Mouse (Mus musculus) gastrocnemius, adult 2 months (tissue): ENCODE measurements around the gene Zcchc24. TPM values are rescaled to one million over a fixed set of nuclear protein-coding genes. Genes with fewer than 3 reads are reported as not detected.
"Not testable (repeated sequence)": the region's sequence is repeated elsewhere in the genome, so short reads cannot be mapped to it uniquely, and the experiment has no call there.

Experiments used
- DNase-seq: peaks from one replicate; pipeline ENCODE4 v3.0.0; 2022
- H3K27ac ChIP-seq: fragments of 200-600 bp; 2 replicates; pipeline ENCODE4 v1.8.1; 2022; ENCODE audit warnings: mild to moderate bottlenecking
- H3K4me3 ChIP-seq: fragments of 200-600 bp; 2 replicates; pipeline ENCODE4 v1.8.1; 2022; ENCODE audit warnings: mild to moderate bottlenecking, moderate library complexity
- CTCF ChIP-seq: fragments of 200-600 bp; IDR thresholded peaks from 2 replicates; pipeline ENCODE4 v1.8.1; 2022; ENCODE audit warnings: antibody characterized with exemption, mild to moderate bottlenecking, moderate library complexity
- intact Hi-C: fragments of 180-260 bp; cut with DNase I; formaldehyde crosslinking; loops from one replicate; pipeline ENCODE4 v1.15.1; 2025
- long read RNA-seq, 2 experiments: library from polyadenylated mRNA; stranded (forward); transcript quantifications; one replicate each; pipeline ENCODE4 v2.0.0; 2021
- total RNA-seq, 2 experiments: library from RNA; stranded (reverse); gene quantifications; 2 replicates each; pipeline ENCODE4 v1.2.3; 2021

The Zcchc24 gene
- 10 to 100 TPM; 40.6 to 59.3 TPM for total RNA-seq
- long read RNA-seq, experiment 1, full-length matches to known transcripts = 77 of 102 reads
- long read RNA-seq, experiment 1, partial matches to known transcripts = 0 of 102 reads
- long read RNA-seq, experiment 1, other reads (novel, unspliced or antisense) = 25 of 102 reads
- long read RNA-seq, experiment 2, full-length matches to known transcripts = 69 of 105 reads
- long read RNA-seq, experiment 2, partial matches to known transcripts = 0 of 105 reads
- long read RNA-seq, experiment 2, other reads (novel, unspliced or antisense) = 36 of 105 reads

GRCm38 (mm10) chr14:25768915-25769625, at the start of gene Zcchc24:
Gene Zcchc24, minus strand, starts transcription at chr14:25769039.
- peak within 1 kb of the TSS; percentile 98 for H3K27ac ChIP-seq
- TF ChIP-seq CTCF = no peak
- intact Hi-C loops = loop anchor here (5.0 kb wide), 1 partner anchor 42 kb away; no protein-coding TSS in a partner anchor
- DNase-seq = peak; percentile 98
- peak within 1 kb of the TSS; percentile 77 for H3K4me3 ChIP-seq

DNA sequence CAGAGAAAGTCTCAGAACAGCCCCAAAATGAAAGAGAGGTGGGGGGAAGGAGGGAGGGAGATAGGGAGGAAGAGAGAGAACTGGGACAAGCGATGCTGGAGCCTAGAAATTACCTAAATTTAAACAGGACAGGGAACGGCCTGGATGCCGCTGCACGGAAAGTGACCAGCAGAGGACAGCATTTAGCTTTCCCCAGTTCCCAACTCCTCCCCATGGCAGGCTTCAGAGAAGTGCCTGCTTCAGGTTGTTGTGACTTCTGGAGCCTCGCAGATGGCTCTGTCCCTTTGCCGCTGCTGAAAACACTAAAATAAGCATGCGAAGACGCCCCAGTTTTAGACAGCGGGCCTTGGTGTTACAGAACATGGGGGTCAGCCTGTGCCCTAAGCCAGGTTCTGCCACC, 47.6 kb upstream of the Zcchc24 start:
- no peak overlapping the region for H3K27ac ChIP-seq
- intact Hi-C loops = loop anchor here (2.0 kb wide), 1 partner anchor 16 kb away; no protein-coding TSS in a partner anchor
- peak; percentile 77 for DNase-seq
- H3K4me3 ChIP-seq = no peak overlapping the region; the same call in 1 of the 2 replicates
- TF ChIP-seq CTCF = peak; percentile 94

DNA sequence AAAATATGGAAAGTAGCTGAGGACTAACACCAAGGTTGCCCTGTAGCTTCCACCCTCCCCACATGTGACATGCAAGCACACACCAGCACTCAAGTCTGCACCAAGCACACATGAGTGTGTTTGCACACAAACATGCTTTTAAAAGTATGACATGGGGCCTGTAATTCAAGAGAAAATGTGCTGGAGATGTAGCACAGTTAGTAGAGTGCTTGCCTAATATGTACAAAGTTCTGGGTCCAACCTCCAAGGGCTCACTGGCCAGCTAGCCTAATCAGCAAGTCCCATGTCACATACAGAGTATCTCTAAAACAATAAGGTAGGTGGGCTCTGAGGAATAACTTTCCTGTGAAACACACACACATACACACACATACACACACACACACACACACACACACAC, 45.3 kb upstream of the Zcchc24 start:
- no peak for TF ChIP-seq CTCF
- DNase-seq = no peak
- intact Hi-C loops = no loop called here
- Histone ChIP-seq H3K27ac (no peak overlapping the region), H3K4me3 (no peak overlapping the region)

- DNase-seq, H3K4me3 ChIP-seq, intact Hi-C loops, H3K27ac ChIP-seq: not testable (repeated sequence)
Measured at GRCm38 (mm10) chr14:25811026-25811425, 42.2 kb upstream of the Zcchc24 start.

DNA sequence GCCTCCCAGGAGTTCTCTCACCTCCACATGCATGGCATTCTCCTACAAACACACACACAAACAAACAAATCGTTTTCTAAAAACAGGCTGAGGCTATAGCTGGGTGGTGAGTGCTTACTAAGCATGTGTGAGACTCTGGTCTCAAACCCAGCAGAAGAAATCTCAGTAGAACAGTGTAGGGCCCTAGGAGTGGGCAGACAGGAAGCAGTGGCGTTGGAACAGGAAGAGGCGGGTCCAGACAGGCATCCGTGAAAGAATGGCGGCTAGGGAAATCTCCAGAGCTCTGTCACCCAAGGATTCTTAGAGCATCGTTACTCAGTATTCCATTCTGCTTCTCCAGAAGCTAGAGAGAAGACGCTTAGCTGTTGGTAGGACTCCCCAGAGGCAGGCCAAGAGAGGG, 37.7 kb upstream of the Zcchc24 start:
- Histone ChIP-seq H3K4me3 (no peak overlapping the region), H3K27ac (peak overlapping the region; percentile 88)
- no peak for TF ChIP-seq CTCF
- no peak for DNase-seq
- intact Hi-C loops = no loop called here

DNA sequence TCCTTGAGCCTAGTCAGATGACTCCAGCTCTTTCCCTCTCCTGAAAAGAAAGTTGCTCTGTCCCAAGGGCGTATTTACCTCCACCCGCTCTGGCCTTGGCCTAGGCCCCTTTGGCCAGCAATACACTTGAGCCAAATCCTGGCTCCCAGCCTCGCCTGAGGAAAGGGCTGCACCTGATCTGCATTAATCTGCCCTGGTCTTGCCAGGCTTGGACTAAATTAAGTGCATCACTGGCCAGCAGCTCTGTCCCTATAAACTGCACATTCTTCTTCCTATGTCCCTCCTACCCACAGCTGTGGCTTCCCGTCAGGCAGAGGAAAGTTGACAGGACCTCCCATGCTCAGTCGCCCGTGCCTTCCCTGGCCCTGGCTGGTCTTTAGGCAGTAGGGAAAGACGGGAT, 37.0 kb upstream of the Zcchc24 start:
- Histone ChIP-seq H3K27ac (peak overlapping the region; percentile 88), H3K4me3 (peak overlapping the region; percentile 40)
- peak; percentile 93 for DNase-seq
- no peak for TF ChIP-seq CTCF
- intact Hi-C loops = no loop called here

DNA sequence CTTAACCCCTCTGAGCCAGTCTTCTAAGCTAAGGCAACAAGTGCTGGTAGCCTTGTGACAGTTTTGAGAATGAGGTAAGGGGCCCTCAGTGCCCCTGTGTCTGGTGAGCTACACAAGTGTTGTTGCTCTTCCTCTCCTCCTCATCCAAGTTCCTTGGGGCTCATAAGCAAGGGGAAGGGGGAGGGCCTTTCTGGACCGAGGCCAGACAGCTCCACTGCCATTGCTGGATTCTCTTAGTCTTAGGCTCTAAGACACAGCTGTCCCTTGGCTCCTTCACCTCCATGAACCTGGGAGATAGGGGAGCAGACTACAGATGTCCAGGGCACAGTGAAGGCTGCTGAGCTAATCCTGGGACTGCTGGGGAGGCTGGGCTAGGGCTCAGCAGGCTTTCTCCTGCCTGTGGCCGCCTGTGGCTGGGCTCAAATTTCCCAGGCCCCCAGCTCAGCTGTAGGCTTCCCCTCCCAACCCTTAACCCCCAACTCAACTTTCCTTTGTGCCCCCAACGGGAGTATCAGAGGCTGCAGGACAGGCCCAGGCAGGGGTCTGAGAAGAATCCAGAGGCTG, 34.5 kb upstream of the Zcchc24 start:
- H3K4me3 ChIP-seq = no peak overlapping the region
- DNase-seq = no peak
- TF ChIP-seq CTCF = no peak
- intact Hi-C loops = loop anchor here (5.0 kb wide), 2 partner anchors 76 to 96 kb away; no protein-coding TSS in a partner anchor
- peak overlapping the region; percentile 73 for H3K27ac ChIP-seq

GRCm38 (mm10) chr14:25802511-25802910, 33.7 kb upstream of the Zcchc24 start:
- Histone ChIP-seq H3K4me3 (no peak overlapping the region), H3K27ac (peak overlapping the region; percentile 73)
- no peak for TF ChIP-seq CTCF
- intact Hi-C loops = loop anchor here (5.0 kb wide), 2 partner anchors 75 to 95 kb away; no protein-coding TSS in a partner anchor
- no peak for DNase-seq

DNA sequence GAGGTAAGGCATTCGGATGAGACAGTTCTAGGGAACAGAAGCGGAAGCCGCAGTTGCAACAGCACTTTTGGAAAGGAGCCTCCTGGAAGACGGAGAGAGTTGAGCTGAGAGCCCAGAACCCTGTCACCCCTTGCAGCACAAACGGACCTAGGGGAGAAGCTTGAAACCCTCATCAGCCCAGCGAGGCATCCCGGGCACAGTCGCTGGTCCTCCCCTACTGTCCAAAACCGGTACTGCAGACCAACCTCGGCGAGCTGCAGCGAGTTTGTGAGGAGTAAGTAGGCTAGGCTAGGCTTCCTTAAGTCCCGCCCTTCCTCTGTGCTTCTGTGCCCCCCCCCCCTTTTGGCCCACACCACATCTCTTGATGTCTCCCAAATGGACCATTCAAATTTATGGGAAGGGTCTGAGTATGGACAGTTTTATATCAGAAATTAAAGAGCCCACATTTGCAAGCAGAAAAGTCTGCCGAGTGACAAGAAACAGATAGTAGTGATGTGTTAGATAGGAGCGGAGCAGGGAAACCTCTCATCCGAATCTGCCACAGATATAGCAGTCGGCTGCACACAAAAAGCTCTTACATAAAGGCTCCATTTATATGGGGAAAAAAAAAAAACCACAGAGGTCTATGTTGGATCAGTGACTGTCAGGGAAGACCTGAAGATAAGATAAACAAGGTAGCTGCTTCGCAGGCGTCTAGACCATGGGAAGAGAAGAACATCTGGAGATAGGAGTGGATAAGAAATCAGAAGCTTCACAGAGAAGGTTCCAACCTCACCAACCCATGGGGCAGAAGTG, 31.5 kb upstream of the Zcchc24 start:
- peak; percentile 94 for DNase-seq
- no peak overlapping the region for H3K4me3 ChIP-seq
- peak overlapping the region; percentile 56 for H3K27ac ChIP-seq
- TF ChIP-seq CTCF = peak; percentile 99
- intact Hi-C loops = loop anchor here (2.0 to 5.0 kb wide), 3 partner anchors 48 to 93 kb away; no protein-coding TSS in a partner anchor

DNA sequence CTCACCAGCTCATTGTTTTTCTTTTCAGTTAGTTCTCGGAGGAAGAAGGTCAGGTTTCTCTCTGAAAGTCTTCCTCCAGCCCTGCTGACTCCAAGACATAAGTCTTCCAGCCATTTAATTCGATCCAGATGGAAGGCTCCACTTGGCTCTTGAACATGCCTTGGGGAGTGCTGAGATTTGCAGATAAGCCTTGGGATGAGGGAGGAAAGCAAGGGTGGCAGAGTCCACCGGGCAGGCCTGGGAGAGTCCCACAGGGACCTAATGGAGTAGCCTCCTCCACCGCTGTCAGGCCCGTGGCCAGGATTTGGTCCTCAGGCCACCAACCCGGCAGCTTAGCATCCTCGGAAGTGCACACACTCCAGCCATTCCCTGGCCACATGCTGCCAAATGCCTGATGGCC, 27.8 kb upstream of the Zcchc24 start:
- peak; percentile 51 for DNase-seq
- intact Hi-C loops = loop anchor here (2.0 kb wide), 1 partner anchor 24 kb away; no protein-coding TSS in a partner anchor
- Histone ChIP-seq H3K4me3 (no peak overlapping the region), H3K27ac (peak overlapping the region; percentile 84)
- no peak for TF ChIP-seq CTCF

- peak; percentile 93 for DNase-seq
- Histone ChIP-seq H3K27ac (peak overlapping the region; percentile 84), H3K4me3 (peak overlapping the region; percentile 44)
- intact Hi-C loops = loop anchor here (2.0 kb wide), 1 partner anchor 23 kb away; no protein-coding TSS in a partner anchor
- no peak for TF ChIP-seq CTCF
Measured at GRCm38 (mm10) chr14:25795561-25796174, 26.8 kb upstream of the Zcchc24 start.

DNA sequence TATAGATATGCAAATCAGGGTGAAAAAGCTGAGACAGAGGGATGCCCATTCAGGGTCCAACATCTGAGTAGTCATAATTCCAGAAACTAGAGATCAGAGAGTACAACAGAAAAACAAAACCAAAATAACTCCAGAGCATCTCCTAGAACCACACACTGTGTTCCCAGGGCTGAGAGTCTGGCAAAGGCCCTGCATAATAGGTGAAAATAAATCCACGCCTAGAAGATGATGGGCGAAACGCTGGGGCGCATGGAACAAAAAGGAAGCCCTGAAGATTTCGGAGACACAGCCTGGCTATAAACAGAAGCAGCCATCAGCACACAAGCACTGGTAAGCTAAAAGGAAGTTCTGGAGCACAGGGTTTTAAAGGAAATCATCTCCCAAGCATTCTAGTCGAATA, 26.2 kb upstream of the Zcchc24 start:
- Histone ChIP-seq H3K27ac (peak overlapping the region; percentile 84), H3K4me3 (peak overlapping the region; percentile 44)
- intact Hi-C loops = no loop called here
- DNase-seq = peak; percentile 52
- TF ChIP-seq CTCF = no peak
